ENCODE assay signal across 29 mouse cellular contexts in genomic region chr8:107514949-107515721, GRCm38 (mm10).
DNase-seq lines count a peak whose midpoint lies in the region; ATAC-seq and TF ChIP-seq lines count a peak whose summit lies in the region.
"Had no signal": no experiment of that assay in that cellular context is flagged by ENCODE, and none has a peak within 500 bp of the region (broad histone marks: within the 10 kb centered on the region; RNA-seq: fewer than 3 reads in every experiment).

No protein-coding gene starts in this region.

- no peaks in the 10 kb centered on the region for H3K9me3 ChIP-seq in lung, postnatal 0 days (ENCODE audit: low read length)
- H3K9me3 ChIP-seq in forebrain, embryonic 10.5 days: no peaks in the 10 kb centered on the region
- H3K9me3 ChIP-seq: embryonic facial prominence, embryonic 13.5 days; forebrain, embryonic 12.5 days; G1E; heart, embryonic 15.5 days; hindbrain, embryonic 15.5 days; kidney, embryonic 15.5 days; limb, embryonic 12.5 days had no signal

- intact Hi-C loops in heart, postnatal 36 days (cut with DNase I): no loop called here

- H3K4me1 ChIP-seq in testis, adult 2 months (ENCODE audit: control insufficient read depth, insufficient read depth, low read length): peaks cover 3% of the 10 kb centered on the region
- H3K4me1 ChIP-seq in lung, postnatal 0 days (ENCODE audit: insufficient read depth, low read depth, low read length): no peaks in the 10 kb centered on the region; the same call in 1 of the 2 replicates
- 0 out of 2 replicates have a peak, but pooled peaks cover 6% of the 10 kb centered on the region for H3K4me1 ChIP-seq in forebrain, embryonic 10.5 days
- H3K4me1 ChIP-seq: heart, embryonic 15.5 days had no signal

- DNase-seq in adrenal gland, postnatal 10 days: peak; percentile 15
- DNase-seq in adrenal gland, postnatal 36 days: no peak
- DNase-seq in testis, postnatal 14 days (ENCODE audit: low spot score): no peak
- DNase-seq in lung, postnatal 0 days (ENCODE audit: low spot score): peak; percentile 68
- no peak for DNase-seq in gastrocnemius, adult 18-20 months (ENCODE audit: low spot score)
- DNase-seq in forebrain, embryonic 10.5 days (ENCODE audit: extremely low spot score, low spot score): no peak
- DNase-seq in heart, postnatal 36 days: no peak
- DNase-seq: cerebellum, adult 11-12 months; cerebellum, postnatal 10 days; forebrain, postnatal 0 days; gastrocnemius, postnatal 14 days; heart, postnatal 4 days; kidney, adult 11 months; kidney, postnatal 25 days; midbrain, embryonic 14.5 days; retina, postnatal 1 day; right cerebral cortex, postnatal 14 days; thymus, postnatal 14 days had no signal

- WGBS in lung, postnatal 0 days: 88% methylated on average over 6 of the region's 6 CpGs
- WGBS in forebrain, embryonic 10.5 days: 92% methylated on average over 6 of the region's 6 CpGs

- peak; percentile 69 for ATAC-seq in lung, postnatal 0 days
- ATAC-seq: forebrain, postnatal 0 days; inflammation-experienced regulatory T-cells, adult 6 months; Patski had no signal

- no peaks in the 10 kb centered on the region for H3K36me3 ChIP-seq in testis, adult 2 months (ENCODE audit: control insufficient read depth, insufficient read depth, low read length)
- no peaks in the 10 kb centered on the region for H3K36me3 ChIP-seq in lung, postnatal 0 days (ENCODE audit: insufficient read depth, low read length)
- peaks cover 23% of the 10 kb centered on the region for H3K36me3 ChIP-seq in forebrain, embryonic 10.5 days (replicated peaks)
- H3K36me3 ChIP-seq: hindbrain, embryonic 15.5 days had no signal

- H3K27me3 ChIP-seq in testis, adult 2 months (ENCODE audit: control insufficient read depth, insufficient read depth, low read length): no peaks in the 10 kb centered on the region
- H3K27me3 ChIP-seq in lung, postnatal 0 days (replicated peaks; ENCODE audit: insufficient read depth, low read length): no peaks in the 10 kb centered on the region
- H3K27me3 ChIP-seq in forebrain, embryonic 10.5 days (ENCODE audit: poor library complexity, severe bottlenecking): no peaks in the 10 kb centered on the region
- H3K27me3 ChIP-seq: embryonic facial prominence, embryonic 13.5 days; forebrain, embryonic 12.5 days; heart, embryonic 15.5 days; hindbrain, embryonic 15.5 days; kidney, embryonic 15.5 days; limb, embryonic 12.5 days; Patski had no signal

- H3K4me2 ChIP-seq in lung, postnatal 0 days (replicated peaks; ENCODE audit: low read depth, low read length): no peak overlapping the region
- H3K4me2 ChIP-seq: embryonic facial prominence, embryonic 13.5 days; forebrain, embryonic 12.5 days; heart, embryonic 15.5 days; hindbrain, embryonic 15.5 days; kidney, embryonic 15.5 days; limb, embryonic 12.5 days; liver, embryonic 11.5 days had no signal

- TF ChIP-seq POLR2A in testis, adult 2 months (IDR thresholded peaks at IDR 0.05; ENCODE audit: control insufficient read depth, low read depth, low read length): no peak

- H3K9ac ChIP-seq in lung, postnatal 0 days (replicated peaks; ENCODE audit: low read depth): no peak overlapping the region
- H3K9ac ChIP-seq: embryonic facial prominence, embryonic 13.5 days; forebrain, embryonic 12.5 days; forebrain, postnatal 0 days; heart, embryonic 15.5 days; hindbrain, embryonic 15.5 days; kidney, embryonic 15.5 days; limb, embryonic 12.5 days had no signal

- no peak for TF ChIP-seq EP300 in lung, postnatal 0 days (IDR thresholded peaks at IDR 0.05)

- no peak overlapping the region for H3K4me3 ChIP-seq in testis, adult 2 months (ENCODE audit: control insufficient read depth, low read depth, low read length)
- H3K4me3 ChIP-seq in lung, postnatal 0 days (ENCODE audit: low read depth, low read length): no peak overlapping the region
- no peak overlapping the region for H3K4me3 ChIP-seq in forebrain, embryonic 10.5 days
- H3K4me3 ChIP-seq: embryonic facial prominence, embryonic 13.5 days; forebrain, embryonic 12.5 days; heart, embryonic 15.5 days; hindbrain, embryonic 15.5 days; kidney, embryonic 15.5 days; limb, embryonic 12.5 days had no signal

- peak overlapping the region; percentile 29 for H3K27ac ChIP-seq in testis, adult 2 months (ENCODE audit: control insufficient read depth, insufficient read depth, low read depth, low read length)
- H3K27ac ChIP-seq in lung, postnatal 0 days (ENCODE audit: low read length): peak overlapping the region; percentile 9; the same call in 1 of the 2 replicates
- H3K27ac ChIP-seq in forebrain, embryonic 10.5 days: no peak overlapping the region
- H3K27ac ChIP-seq: embryonic facial prominence, embryonic 13.5 days; forebrain, embryonic 12.5 days; heart, embryonic 15.5 days; hindbrain, embryonic 15.5 days; kidney, embryonic 15.5 days; limb, embryonic 12.5 days had no signal

- TF ChIP-seq CTCF in testis, adult 2 months (IDR thresholded peaks at IDR 0.05; ENCODE audit: control insufficient read depth, insufficient read depth, insufficient replicate concordance, low read depth, low read length): no peak
- no peak for TF ChIP-seq CTCF in lung, postnatal 0 days (IDR thresholded peaks at IDR 0.05)

Comparison
In these comparisons a context has a peak if more than half of its experiments do, and no peak if none do; other contexts are left out.
1. DNase-seq: peak in adrenal gland, postnatal 10 days (single experiment) and lung, postnatal 0 days (single experiment); none in adrenal gland, postnatal 36 days (0 of 2), testis, postnatal 14 days (single experiment), gastrocnemius, adult 18-20 months (single experiment), forebrain, embryonic 10.5 days (single experiment) and heart, postnatal 36 days (0 of 2).